Mouse (Mus musculus) MEL (cell line): ENCODE data around the gene Pigyl.

ENCODE experiments used
- HCFC1 ChIP-seq: IDR thresholded peaks from 2 replicates; pipeline ENCODE4 v1.6.1; 2012; ENCODE audit warnings: low read depth, mild to moderate bottlenecking, inconsistent platforms, low read length, improper control_type of control experiment, moderate library complexity
- SIN3A ChIP-seq: IDR thresholded peaks from 2 replicates; pipeline ENCODE4 v1.6.1; 2012; ENCODE audit warnings: low read length, improper control_type of control experiment, inconsistent platforms

GRCm38 (mm10) chr9:22125246-22126027 lies 31.2 kb upstream of the Pigyl start:
- TF ChIP-seq HCFC1 (no peak), SIN3A (no peak; the same call in 1 of the 2 replicates)
